Mouse (Mus musculus) bone marrow macrophage, adult 2 months (primary cell): ENCODE results near the gene Nkiras2. TPM values are rescaled to one million over a fixed set of nuclear protein-coding genes. Genes with fewer than 3 reads are reported as not detected.
"Not testable (repeated sequence)": the region's sequence is repeated elsewhere in the genome, so short reads cannot be mapped to it uniquely, and the experiment has no call there.

Source experiments
- H3K27ac ChIP-seq: 2 replicates; pipeline ENCODE4 v1.5.1; 2012; ENCODE audit warnings: low read depth, low read length; ENCODE audit not compliant: insufficient read depth
- H3K4me1 ChIP-seq: 2 replicates; pipeline ENCODE4 v1.6.1; 2012; ENCODE audit warnings: low read length; ENCODE audit not compliant: control insufficient read depth, insufficient read depth
- H3K4me3 ChIP-seq: 2 replicates; pipeline ENCODE4 v1.5.1; 2012; ENCODE audit warnings: mild to moderate bottlenecking, low read length, moderate library complexity; ENCODE audit not compliant: insufficient read depth
- CTCF ChIP-seq: IDR thresholded peaks from 2 replicates; pipeline ENCODE4 v1.5.1; 2012; ENCODE audit warnings: low read depth, mild to moderate bottlenecking, low read length, moderate library complexity
- POLR2A ChIP-seq: IDR thresholded peaks from 2 replicates; pipeline ENCODE4 v1.6.1; 2012; ENCODE audit warnings: mild to moderate bottlenecking, low read depth, low read length, borderline replicate concordance
- polyA plus RNA-seq: library from polyadenylated mRNA; stranded (reverse); fragments of >200 nt; gene quantifications from 2 replicates; pipeline ENCODE4 v1.2.4, GENCODE M21; 2012; ENCODE audit not compliant: missing spikeins, insufficient read depth, insufficient read length

The Nkiras2 gene
- polyA plus RNA-seq, 1 experiment = 52.5 TPM

DNA sequence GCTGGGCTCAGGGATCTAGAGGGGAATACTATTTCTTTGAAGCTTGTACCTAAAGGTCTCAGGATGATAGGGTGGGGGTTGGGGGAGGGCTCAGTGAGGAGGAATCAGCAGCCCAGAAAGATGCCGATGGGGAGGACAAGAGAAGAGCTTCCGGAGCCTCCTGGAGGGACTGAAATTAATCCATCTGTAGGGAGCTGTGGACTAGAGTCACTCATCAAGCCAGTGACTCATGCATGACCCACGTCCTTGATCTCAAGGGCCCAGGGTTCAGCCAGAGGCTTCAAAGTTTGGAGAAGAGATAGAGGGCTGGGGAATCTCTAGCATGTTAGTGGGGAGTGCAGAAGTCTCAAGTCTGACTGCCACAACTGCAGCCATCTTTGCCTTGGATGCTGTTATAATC lies 32.7 kb downstream of the Nkiras2 start:
- H3K4me1 ChIP-seq = no peaks in the 10 kb centered on the region
- no peak overlapping the region for H3K4me3 ChIP-seq
- TF ChIP-seq POLR2A = no peak
- TF ChIP-seq CTCF = no peak
- H3K27ac ChIP-seq = no peak overlapping the region

- H3K4me3 ChIP-seq, H3K4me1 ChIP-seq, H3K27ac ChIP-seq: not testable (repeated sequence)
Observed at GRCm38 (mm10) chr11:100655589-100655988, 36.5 kb downstream of the Nkiras2 start.

- Histone ChIP-seq H3K4me3 (no peak overlapping the region), H3K4me1 (peaks cover 7% of the 10 kb centered on the region), H3K27ac (no peak overlapping the region)
- TF ChIP-seq CTCF (no peak), POLR2A (no peak)
Observed at GRCm38 (mm10) chr11:100656458-100656857, 37.4 kb downstream of the Nkiras2 start.

GRCm38 (mm10) chr11:100659806-100660205 lies 40.8 kb downstream of the Nkiras2 start:
- Histone ChIP-seq H3K4me1 (peaks cover 7% of the 10 kb centered on the region), H3K4me3 (no peak overlapping the region), H3K27ac (no peak overlapping the region)
- no peak for TF ChIP-seq POLR2A
- no peak for TF ChIP-seq CTCF

DNA sequence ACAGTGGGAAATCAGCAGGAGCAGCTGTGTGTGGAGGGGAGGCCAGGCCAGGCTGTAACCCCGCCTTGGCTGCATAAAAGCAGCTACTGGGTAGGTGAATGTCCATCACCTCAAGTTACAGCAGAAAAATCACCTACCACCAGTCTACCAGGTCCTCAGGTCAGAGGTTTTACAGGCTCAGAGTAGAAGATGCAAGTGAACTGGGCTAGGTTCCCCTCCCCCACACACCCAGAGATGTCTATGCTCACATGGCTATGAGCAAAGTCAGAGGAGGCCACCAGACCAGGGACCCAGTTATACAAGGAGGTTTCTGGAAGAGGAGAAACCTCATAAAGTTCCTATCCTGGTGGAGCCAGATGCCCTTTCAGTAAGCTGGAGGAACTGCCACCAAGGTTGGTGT lies 52.0 kb downstream of the Nkiras2 start:
- no peaks in the 10 kb centered on the region for H3K4me1 ChIP-seq
- no peak overlapping the region for H3K27ac ChIP-seq
- TF ChIP-seq CTCF (no peak), POLR2A (no peak)
- no peak overlapping the region for H3K4me3 ChIP-seq

GRCm38 (mm10) chr11:100671956-100672355 lies 52.9 kb downstream of the Nkiras2 start:
- no peaks in the 10 kb centered on the region for H3K4me1 ChIP-seq
- TF ChIP-seq CTCF = no peak
- no peak for TF ChIP-seq POLR2A
- no peak overlapping the region for H3K27ac ChIP-seq
- H3K4me3 ChIP-seq = no peak overlapping the region

DNA sequence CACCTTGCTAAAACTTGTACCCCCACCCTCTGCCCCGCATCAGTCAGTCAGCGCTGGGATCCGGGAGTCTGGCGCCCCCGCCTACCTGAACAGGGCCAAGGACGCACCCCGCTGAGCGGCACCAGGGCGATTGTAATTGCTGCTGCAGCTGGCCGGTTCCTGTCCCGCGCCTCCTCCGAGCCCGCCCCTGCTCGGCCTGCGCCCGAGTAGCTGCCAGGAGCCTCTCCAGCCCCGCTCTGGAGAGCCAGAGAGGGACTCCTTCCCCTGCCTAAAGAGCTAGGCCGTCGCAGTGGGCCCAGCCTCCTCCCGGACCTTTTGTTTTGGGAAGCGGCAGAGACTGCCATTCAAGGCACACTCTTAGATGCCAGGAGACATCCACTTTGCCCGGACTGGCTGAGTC lies 54.1 kb downstream of the Nkiras2 start:
- TF ChIP-seq POLR2A = no peak
- TF ChIP-seq CTCF = no peak
- Histone ChIP-seq H3K27ac (no peak overlapping the region), H3K4me3 (no peak overlapping the region), H3K4me1 (no peaks in the 10 kb centered on the region)

Other genes with a start within 250 kb of the Nkiras2 start
- 7.3 and 15.0 TPM in 2 replicates for gene Jup, start 221.5 kb upstream of the Nkiras2 start, polyA plus RNA-seq
- gene P3h4, start 204.4 kb upstream of the Nkiras2 start, polyA plus RNA-seq = 0.67 TPM in 1 of 2 replicates, not detected in the other
- 1.3 and 1.6 TPM in 2 replicates for gene Fkbp10, start 203.5 kb upstream of the Nkiras2 start, polyA plus RNA-seq
- gene Nt5c3b, start 177.4 kb upstream of the Nkiras2 start, polyA plus RNA-seq = 13.0 and 17.6 TPM in 2 replicates
- not detected in 2 replicates for gene Klhl10, start 177.3 kb upstream of the Nkiras2 start, polyA plus RNA-seq
- gene Klhl11, start 146.5 kb upstream of the Nkiras2 start, polyA plus RNA-seq = 4.7 and 6.1 TPM in 2 replicates
- gene Acly, start 91.2 kb upstream of the Nkiras2 start, polyA plus RNA-seq = 51.4 and 62.3 TPM in 2 replicates
- 0.19 and 0.34 TPM in 2 replicates for gene Ttc25, start 73.6 kb upstream of the Nkiras2 start, polyA plus RNA-seq
- gene Cnp, start 44.3 kb upstream of the Nkiras2 start, polyA plus RNA-seq = 40.3 and 41.2 TPM in 2 replicates
- gene Dnajc7, start 924 bp downstream of the Nkiras2 start, polyA plus RNA-seq = 324 and 349 TPM in 2 replicates
- gene Zfp385c, start 73.2 kb downstream of the Nkiras2 start, polyA plus RNA-seq = not detected in 2 replicates
- gene Dhx58, start 85.0 kb downstream of the Nkiras2 start, polyA plus RNA-seq = 58.8 and 58.9 TPM in 2 replicates
- 18.8 and 18.9 TPM in 2 replicates for gene Kat2a, start 93.2 kb downstream of the Nkiras2 start, polyA plus RNA-seq
- gene Hspb9, start 94.6 kb downstream of the Nkiras2 start, polyA plus RNA-seq = not detected in 2 replicates
- 269 and 300 TPM in 2 replicates for gene Rab5c, start 119.0 kb downstream of the Nkiras2 start, polyA plus RNA-seq
- gene Kcnh4, start 140.7 kb downstream of the Nkiras2 start, polyA plus RNA-seq = not detected in 2 replicates
- not detected in 2 replicates for gene Hcrt, start 143.7 kb downstream of the Nkiras2 start, polyA plus RNA-seq
- 12.0 and 15.6 TPM in 2 replicates for gene Ghdc, start 151.7 kb downstream of the Nkiras2 start, polyA plus RNA-seq
- gene Stat5b, start 231.5 kb downstream of the Nkiras2 start, polyA plus RNA-seq = 30.8 and 30.9 TPM in 2 replicates
- 16.3 and 20.7 TPM in 2 replicates for gene Stat5a, start 240.1 kb downstream of the Nkiras2 start, polyA plus RNA-seq